Comparison of ENCODE assay signal across 8 mouse cellular contexts in genomic region chrX:56610318-56610694, GRCm38 (mm10). TPM values are rescaled to one million over a fixed set of nuclear protein-coding genes. Genes with fewer than 3 reads are reported as not detected.
DNase-seq lines count a peak whose midpoint lies in the region; ATAC-seq and TF ChIP-seq lines count a peak whose summit lies in the region.

No protein-coding gene starts in this region.

- peak overlapping the region; percentile 84 for H3K9ac ChIP-seq in heart, embryonic 13.5 days
- peak overlapping the region; percentile 68 for H3K9ac ChIP-seq in embryonic facial prominence, embryonic 14.5 days (ENCODE audit: low read depth, low read length)
- H3K9ac ChIP-seq in midbrain, embryonic 15.5 days = peak overlapping the region; percentile 69

- peaks cover 5% of the 10 kb centered on the region; the same call in 1 of the 2 replicates for H3K4me1 ChIP-seq in heart, embryonic 13.5 days
- peaks cover 35% of the 10 kb centered on the region for H3K4me1 ChIP-seq in G1E (ENCODE audit: insufficient read depth, low read depth, low read length)
- H3K4me1 ChIP-seq in embryonic facial prominence, embryonic 14.5 days (ENCODE audit: control insufficient read depth, insufficient read depth, low read length) = no peaks in the 10 kb centered on the region
- H3K4me1 ChIP-seq in midbrain, embryonic 15.5 days = peaks cover 4% of the 10 kb centered on the region

- H3K27ac ChIP-seq in heart, embryonic 13.5 days (replicated peaks) = peak overlapping the region; percentile 69
- peak overlapping the region; percentile 70 for H3K27ac ChIP-seq in embryonic facial prominence, embryonic 14.5 days (replicated peaks; ENCODE audit: low read depth, low read length)
- H3K27ac ChIP-seq in midbrain, embryonic 15.5 days = peak overlapping the region; percentile 88

- no peaks in the 10 kb centered on the region for H3K27me3 ChIP-seq in heart, embryonic 13.5 days (replicated peaks)
- no peaks in the 10 kb centered on the region for H3K27me3 ChIP-seq in G1E (ENCODE audit: insufficient read depth, low read length)
- no peaks in the 10 kb centered on the region for H3K27me3 ChIP-seq in embryonic facial prominence, embryonic 14.5 days (replicated peaks; ENCODE audit: control insufficient read depth, insufficient read depth, low read length)
- H3K27me3 ChIP-seq in midbrain, embryonic 15.5 days (replicated peaks) = no peaks in the 10 kb centered on the region

- no peaks in the 10 kb centered on the region for H3K36me3 ChIP-seq in heart, embryonic 13.5 days
- H3K36me3 ChIP-seq in G1E (replicated peaks) = no peaks in the 10 kb centered on the region
- no peaks in the 10 kb centered on the region for H3K36me3 ChIP-seq in embryonic facial prominence, embryonic 14.5 days (ENCODE audit: control insufficient read depth, insufficient read depth, low read length)
- no peaks in the 10 kb centered on the region for H3K36me3 ChIP-seq in midbrain, embryonic 15.5 days (replicated peaks)

- H3K4me3 ChIP-seq in heart, embryonic 13.5 days = peak overlapping the region; percentile 70
- H3K4me3 ChIP-seq in G1E (ENCODE audit: low read depth, low read length) = peak overlapping the region; percentile 83
- peak overlapping the region; percentile 61 for H3K4me3 ChIP-seq in embryonic facial prominence, embryonic 14.5 days (ENCODE audit: low read depth, low read length)
- H3K4me3 ChIP-seq in midbrain, embryonic 15.5 days = peak overlapping the region; percentile 64

- H3K4me2 ChIP-seq in heart, embryonic 13.5 days = peak overlapping the region; percentile 72
- H3K4me2 ChIP-seq in embryonic facial prominence, embryonic 14.5 days (ENCODE audit: low read depth, low read length) = peak overlapping the region; percentile 59
- H3K4me2 ChIP-seq in midbrain, embryonic 15.5 days = peak overlapping the region; percentile 47

- H3K9me3 ChIP-seq in heart, embryonic 13.5 days = no peaks in the 10 kb centered on the region
- no peaks in the 10 kb centered on the region for H3K9me3 ChIP-seq in G1E (replicated peaks)
- no peaks in the 10 kb centered on the region for H3K9me3 ChIP-seq in embryonic facial prominence, embryonic 14.5 days (ENCODE audit: control insufficient read depth, low read length)
- H3K9me3 ChIP-seq in midbrain, embryonic 15.5 days = no peaks in the 10 kb centered on the region

- no peak for TF ChIP-seq CTCF in G1E (IDR thresholded peaks at IDR 0.05; ENCODE audit: low read depth, low read length)

- 9% methylated on average over 12 of the region's 13 CpGs for WGBS in heart, embryonic 13.5 days
- WGBS in embryonic facial prominence, embryonic 14.5 days = 12% methylated on average over 13 of the region's 13 CpGs
- 20% methylated on average over 13 of the region's 13 CpGs for WGBS in midbrain, embryonic 15.5 days

- no peak for DNase-seq in heart, postnatal 4 days
- DNase-seq in G1E (ENCODE audit: low spot score) = no peak
- peak; percentile 5 for DNase-seq in embryonic facial prominence, embryonic 14.5 days (ENCODE audit: low spot score)
- peak; percentile 2 to 11 for DNase-seq in left cerebral cortex, adult 8-10 months (ENCODE audit: low spot score in 2 of 2)
- DNase-seq in thymus, postnatal 14 days = peak; percentile 39
- DNase-seq in spleen, postnatal 36 days (ENCODE audit: low spot score in 2 of 2) = no peak

- ATAC-seq in heart, embryonic 13.5 days (ENCODE audit: extremely low read depth, insufficient number of reproducible peaks, low FRiP score, low TSS enrichment) = no peak
- ATAC-seq in G1E (ENCODE audit: extremely low read depth, insufficient number of reproducible peaks, low FRiP score, poor library complexity, severe bottlenecking) = no peak
- peak; percentile 31; the same call in 1 of the 2 replicates for ATAC-seq in embryonic facial prominence, embryonic 14.5 days (ENCODE audit: low read depth)
- peak; percentile 51 for ATAC-seq in midbrain, embryonic 15.5 days (replicated peaks)

RNA-seq across cellular contexts. Expression of gene Slc9a6, which starts 0.7 kb away (rescaled TPM):
- polyA plus RNA-seq in heart, embryonic 13.5 days (2015; fragmentation: Nextera tagmentation; extraction: Ambion mirVana) = 5.9 and 6.9 TPM in 2 replicates
- total RNA-seq in heart, postnatal 4 days (2021) = 10 to 100 TPM; 16.4 to 18.2 TPM
- total RNA-seq in G1E (2014; fragmentation: Nextera tagmentation) (13.9 and 15.0 TPM in 2 replicates), G1E (2017) (9.0 and 10.5 TPM in 2 replicates)
- polyA plus RNA-seq in G1E (2012) = 11.0 and 15.7 TPM in 2 replicates
- polyA plus RNA-seq in embryonic facial prominence, embryonic 14.5 days (2014; fragmentation: Nextera tagmentation; extraction: Ambion mirVana) = 11.8 and 14.8 TPM in 2 replicates
- total RNA-seq in left cerebral cortex, adult 8-10 months (2022) = 100 to 1,000 TPM in 3 of 4 experiments, 10 to 100 TPM in 1; 95.4 to 122 (median 108) TPM
- 68.0 and 73.9 TPM in 2 replicates for polyA plus RNA-seq in midbrain, embryonic 15.5 days (2015; fragmentation: Nextera tagmentation; extraction: Ambion mirVana)

RNA-seq across cellular contexts. Expression of gene Mmgt1, which starts 12.4 kb away (rescaled TPM):
- 20.9 and 23.4 TPM in 2 replicates for polyA plus RNA-seq in heart, embryonic 13.5 days (2015; fragmentation: Nextera tagmentation; extraction: Ambion mirVana)
- 10 to 100 TPM; 30.3 to 31.7 TPM for total RNA-seq in heart, postnatal 4 days (2021)
- total RNA-seq in G1E (2014; fragmentation: Nextera tagmentation) (24.4 and 26.4 TPM in 2 replicates), G1E (2017) (18.9 and 20.7 TPM in 2 replicates)
- 0.36 and 0.78 TPM in 2 replicates for polyA plus RNA-seq in G1E (2012)
- 25.4 and 25.6 TPM in 2 replicates for polyA plus RNA-seq in embryonic facial prominence, embryonic 14.5 days (2014; fragmentation: Nextera tagmentation; extraction: Ambion mirVana)
- 10 to 100 TPM; 23.4 to 29.5 (median 25.2) TPM for total RNA-seq in left cerebral cortex, adult 8-10 months (2022)
- polyA plus RNA-seq in midbrain, embryonic 15.5 days (2015; fragmentation: Nextera tagmentation; extraction: Ambion mirVana) = 55.3 and 57.9 TPM in 2 replicates

Comparison
In these comparisons a context has a peak if more than half of its experiments do, and no peak if none do; other contexts are left out.
1. ATAC-seq: peak in embryonic facial prominence, embryonic 14.5 days (single experiment) and midbrain, embryonic 15.5 days (single experiment); none in heart, embryonic 13.5 days (single experiment) and G1E (single experiment).
2. DNase-seq: peak in embryonic facial prominence, embryonic 14.5 days (single experiment), left cerebral cortex, adult 8-10 months (2 of 2) and thymus, postnatal 14 days (single experiment); none in heart, postnatal 4 days (single experiment), G1E (single experiment) and spleen, postnatal 36 days (0 of 2).
3. RNA of gene Mmgt1, which starts 12.4 kb away (polyA plus RNA-seq): 55.3 to 57.9 TPM in midbrain, embryonic 15.5 days, 25.4 to 25.6 TPM in embryonic facial prominence, embryonic 14.5 days and 20.9 to 23.4 TPM in heart, embryonic 13.5 days; 0.36 to 0.78 TPM in G1E; every median in the first group is over 10 times any median in the second.
4. Peak in every context shown above with its lines, with median percentiles within 50 percentile points of each other: H3K27ac ChIP-seq, H3K4me2 ChIP-seq, H3K4me3 ChIP-seq and H3K9ac ChIP-seq.